8 mouse cellular contexts compared by ENCODE assay signal in genomic region chr10:77978351-77979350, GRCm38 (mm10). TPM values are rescaled to one million over a fixed set of nuclear protein-coding genes. Genes with fewer than 3 reads are reported as not detected.
DNase-seq lines count a peak whose midpoint lies in the region; ATAC-seq and TF ChIP-seq lines count a peak whose summit lies in the region.

Gene 1810043G02Rik, plus strand, starts transcription at chr10:77978524.

- peak within 1 kb of the TSS; percentile 77; the same call in 1 of the 2 replicates for H3K27ac ChIP-seq in forebrain, embryonic 12.5 days
- no peak within 1 kb of the TSS for H3K27ac ChIP-seq in heart, postnatal 0 days (ENCODE audit: low read depth)
- H3K27ac ChIP-seq in liver, embryonic 16.5 days (ENCODE audit: low read length), result no peak within 1 kb of the TSS
- H3K27ac ChIP-seq in neural tube, embryonic 13.5 days (replicated peaks), result peak within 1 kb of the TSS; percentile 86
- no peak within 1 kb of the TSS for H3K27ac ChIP-seq in testis, adult 2 months (ENCODE audit: control insufficient read depth, insufficient read depth, low read depth, low read length)

- H3K9ac ChIP-seq in forebrain, embryonic 12.5 days, result peak within 1 kb of the TSS; percentile 79
- peak within 1 kb of the TSS; percentile 53 for H3K9ac ChIP-seq in heart, postnatal 0 days (replicated peaks; ENCODE audit: low read depth, low read length)
- H3K9ac ChIP-seq in liver, embryonic 16.5 days (ENCODE audit: low read depth, low read length), result peak within 1 kb of the TSS; percentile 74
- H3K9ac ChIP-seq in neural tube, embryonic 13.5 days, result peak within 1 kb of the TSS; percentile 84

- DNase-seq in c-Kit-positive CD71-positive TER-119-positive erythroid progenitor cells, embryonic 14.5 days (ENCODE audit: low spot score), result peak; percentile 95
- peak; percentile 93 for DNase-seq in heart, postnatal 0 days (ENCODE audit: low spot score)
- DNase-seq in kidney, postnatal 4 days, result peak; percentile 100

- peak within 1 kb of the TSS; percentile 86 for H3K4me3 ChIP-seq in E14TG2a.4 (replicated peaks; ENCODE audit: low read length)
- peak within 1 kb of the TSS; percentile 75 for H3K4me3 ChIP-seq in forebrain, embryonic 12.5 days (replicated peaks)
- peak within 1 kb of the TSS; percentile 59 for H3K4me3 ChIP-seq in heart, postnatal 0 days (ENCODE audit: low read depth, low read length)
- peak within 1 kb of the TSS; percentile 74 for H3K4me3 ChIP-seq in liver, embryonic 16.5 days (ENCODE audit: low read depth, low read length)
- peak within 1 kb of the TSS; percentile 70 for H3K4me3 ChIP-seq in neural tube, embryonic 13.5 days
- peak within 1 kb of the TSS; percentile 95 for H3K4me3 ChIP-seq in testis, adult 2 months (ENCODE audit: control insufficient read depth, low read depth, low read length)

- peak within 1 kb of the TSS; percentile 77 for H3K4me2 ChIP-seq in forebrain, embryonic 12.5 days
- peak within 1 kb of the TSS; percentile 68 for H3K4me2 ChIP-seq in heart, postnatal 0 days (ENCODE audit: low read depth, low read length)
- H3K4me2 ChIP-seq in liver, embryonic 16.5 days (ENCODE audit: low read depth, low read length), result peak within 1 kb of the TSS; percentile 97
- H3K4me2 ChIP-seq in neural tube, embryonic 13.5 days, result peak within 1 kb of the TSS; percentile 78

- no peak for TF ChIP-seq CTCF in E14TG2a.4 (conservative IDR thresholded peaks at IDR 0.05; ENCODE audit: low read length)
- 0 out of 2 replicates have a peak, but pooled peaks have one; percentile 0 for TF ChIP-seq CTCF in heart, postnatal 0 days (IDR thresholded peaks at IDR 0.05; ENCODE audit: low read depth)
- TF ChIP-seq CTCF in testis, adult 2 months (IDR thresholded peaks at IDR 0.05; ENCODE audit: control insufficient read depth, insufficient read depth, insufficient replicate concordance, low read depth, low read length), result no peak

- H3K27me3 ChIP-seq in E14TG2a.4 (ENCODE audit: insufficient read depth, low read length), result peaks cover 8% of the 10 kb centered on the region
- H3K27me3 ChIP-seq in forebrain, embryonic 12.5 days, result no peaks in the 10 kb centered on the region
- H3K27me3 ChIP-seq in heart, postnatal 0 days (ENCODE audit: control insufficient read depth, insufficient read depth, low read length), result no peaks in the 10 kb centered on the region
- no peaks in the 10 kb centered on the region for H3K27me3 ChIP-seq in liver, embryonic 16.5 days (ENCODE audit: control insufficient read depth, insufficient read depth, low read depth, low read length)
- H3K27me3 ChIP-seq in neural tube, embryonic 13.5 days, result no peaks in the 10 kb centered on the region
- H3K27me3 ChIP-seq in testis, adult 2 months (ENCODE audit: control insufficient read depth, insufficient read depth, low read length), result no peaks in the 10 kb centered on the region

- TF ChIP-seq EP300 in heart, postnatal 0 days (IDR thresholded peaks at IDR 0.05; ENCODE audit: low read depth), result no peak

- WGBS in forebrain, embryonic 12.5 days, result 1% methylated on average over 55 of the region's 57 CpGs
- WGBS in heart, postnatal 0 days, result 1% methylated on average over 53 of the region's 57 CpGs
- 2% methylated on average over 55 of the region's 57 CpGs for WGBS in liver, embryonic 16.5 days (ENCODE audit: insufficient replicate concordance)
- WGBS in neural tube, embryonic 13.5 days, result 1% methylated on average over 54 of the region's 57 CpGs

- H3K36me3 ChIP-seq in E14TG2a.4 (ENCODE audit: insufficient read depth, low read length), result peaks cover 14% of the 10 kb centered on the region
- H3K36me3 ChIP-seq in forebrain, embryonic 12.5 days (replicated peaks), result peaks cover 14% of the 10 kb centered on the region
- H3K36me3 ChIP-seq in heart, postnatal 0 days (replicated peaks; ENCODE audit: control insufficient read depth, insufficient read depth, low read length), result no peaks in the 10 kb centered on the region; the same call in none of the 2 replicates
- no peaks in the 10 kb centered on the region for H3K36me3 ChIP-seq in liver, embryonic 16.5 days (ENCODE audit: control insufficient read depth, insufficient read depth)
- peaks cover 23% of the 10 kb centered on the region; the same call in 1 of the 2 replicates for H3K36me3 ChIP-seq in neural tube, embryonic 13.5 days
- no peaks in the 10 kb centered on the region for H3K36me3 ChIP-seq in testis, adult 2 months (ENCODE audit: control insufficient read depth, insufficient read depth, low read length)

- no peaks in the 10 kb centered on the region for H3K9me3 ChIP-seq in E14TG2a.4 (ENCODE audit: low read length)
- no peaks in the 10 kb centered on the region for H3K9me3 ChIP-seq in forebrain, embryonic 12.5 days
- no peaks in the 10 kb centered on the region for H3K9me3 ChIP-seq in heart, postnatal 0 days (replicated peaks; ENCODE audit: control insufficient read depth, low read length)
- no peaks in the 10 kb centered on the region for H3K9me3 ChIP-seq in liver, embryonic 16.5 days (replicated peaks; ENCODE audit: control insufficient read depth, low read length)
- H3K9me3 ChIP-seq in neural tube, embryonic 13.5 days, result no peaks in the 10 kb centered on the region

- ATAC-seq in forebrain, embryonic 12.5 days (ENCODE audit: low FRiP score), result peak; percentile 99
- ATAC-seq in heart, postnatal 0 days (ENCODE audit: insufficient read depth, low read depth), result peak; percentile 98
- peak; percentile 96 for ATAC-seq in liver, embryonic 16.5 days (ENCODE audit: low read depth)
- peak; percentile 96 for ATAC-seq in neural tube, embryonic 13.5 days (ENCODE audit: low read depth)

- peak; percentile 66 for TF ChIP-seq POLR2A in testis, adult 2 months (IDR thresholded peaks at IDR 0.05; ENCODE audit: control insufficient read depth, low read depth, low read length)

- peaks cover 41% of the 10 kb centered on the region for H3K4me1 ChIP-seq in E14TG2a.4 (replicated peaks; ENCODE audit: low read depth, low read length)
- H3K4me1 ChIP-seq in forebrain, embryonic 12.5 days, result peaks cover 8% of the 10 kb centered on the region
- no peaks in the 10 kb centered on the region for H3K4me1 ChIP-seq in heart, postnatal 0 days (ENCODE audit: control insufficient read depth, insufficient read depth)
- H3K4me1 ChIP-seq in liver, embryonic 16.5 days (ENCODE audit: control insufficient read depth, low read depth, low read length), result peaks cover 21% of the 10 kb centered on the region
- peaks cover 13% of the 10 kb centered on the region for H3K4me1 ChIP-seq in neural tube, embryonic 13.5 days (replicated peaks)
- H3K4me1 ChIP-seq in testis, adult 2 months (ENCODE audit: control insufficient read depth, insufficient read depth, low read length), result peaks cover 2% of the 10 kb centered on the region

RNA-seq across cellular contexts. Expression of gene 1810043G02Rik, which starts in this region (rescaled TPM):
- polyA plus RNA-seq in forebrain, embryonic 12.5 days (2016; fragmentation: Nextera tagmentation; extraction: Ambion mirVana), result 28.1 and 32.2 TPM in 2 replicates
- 14.8 and 48.9 TPM in 2 replicates for total RNA-seq in heart, postnatal 0 days (2014; rRNA removed; ENCODE audit: low replicate concordance)
- polyA plus RNA-seq in heart, postnatal 0 days (2015; fragmentation: Nextera tagmentation; extraction: Ambion mirVana), result 18.1 and 18.6 TPM in 2 replicates
- 3.7 and 4.0 TPM in 2 replicates for polyA plus RNA-seq in liver, embryonic 16.5 days (2015; fragmentation: Nextera tagmentation; extraction: Ambion mirVana)
- polyA plus RNA-seq in neural tube, embryonic 13.5 days (2015; fragmentation: Nextera tagmentation; extraction: Ambion mirVana), result 36.8 and 37.4 TPM in 2 replicates
- 61.7 and 72.6 TPM in 2 replicates for polyA plus RNA-seq in testis, adult 2 months (2012; rRNA removed)

Comparison
In these comparisons a context has a peak if more than half of its experiments do, and no peak if none do; other contexts are left out.
1. H3K27ac ChIP-seq: peak in forebrain, embryonic 12.5 days (single experiment) and neural tube, embryonic 13.5 days (single experiment); none in heart, postnatal 0 days (single experiment), liver, embryonic 16.5 days (single experiment) and testis, adult 2 months (single experiment).
2. Peak in every context shown above with its lines, with median percentiles within 50 percentile points of each other: H3K4me3 ChIP-seq, DNase-seq, ATAC-seq, H3K4me2 ChIP-seq and H3K9ac ChIP-seq.